Mouse (Mus musculus): ENCODE measurements at regions not wholly inside any gene's neighbourhood (a gene's known extent, or its start where the extent isn't known, plus 50 kb on each side); places are given as distances from the start of the nearest gene placed in this dataset.
A peak's percentile ranks its signal among the peaks of the same experiment; 100 is the strongest.

DNA sequence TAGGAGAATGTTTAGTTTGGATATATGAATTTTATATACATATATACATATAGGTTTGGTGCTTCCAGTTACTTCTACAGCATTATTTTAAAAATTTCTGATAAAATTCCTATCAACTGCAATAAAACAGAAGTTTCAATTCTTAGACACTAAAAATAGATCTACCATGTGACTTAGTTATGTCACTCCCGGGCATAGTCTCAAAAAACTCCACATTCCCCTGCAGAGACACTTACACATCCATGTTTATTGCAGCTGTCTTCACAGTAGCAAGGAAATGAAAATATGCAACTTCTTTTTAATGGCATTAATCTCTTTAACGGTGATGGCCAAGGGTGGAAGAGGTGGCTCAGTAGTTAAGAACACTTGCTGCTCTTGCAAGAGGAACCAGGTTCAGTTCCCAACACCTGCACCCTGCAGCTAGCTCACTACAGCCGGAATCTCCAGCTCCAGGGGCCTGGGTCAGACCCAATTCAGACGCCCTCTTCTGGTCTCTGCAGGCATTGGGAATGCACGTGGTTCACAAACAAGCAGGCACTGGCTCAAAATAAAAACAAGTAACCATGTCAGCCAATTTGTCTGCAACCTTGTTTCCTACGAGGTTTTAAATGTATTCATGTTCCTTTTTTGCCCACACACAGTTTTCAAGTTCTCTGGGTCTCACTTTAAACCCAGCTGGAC lies 204.4 kb downstream of the Adra2a start:
- no peak for DNase-seq (ENCODE audit: low spot score in 2 of 2)

DNA sequence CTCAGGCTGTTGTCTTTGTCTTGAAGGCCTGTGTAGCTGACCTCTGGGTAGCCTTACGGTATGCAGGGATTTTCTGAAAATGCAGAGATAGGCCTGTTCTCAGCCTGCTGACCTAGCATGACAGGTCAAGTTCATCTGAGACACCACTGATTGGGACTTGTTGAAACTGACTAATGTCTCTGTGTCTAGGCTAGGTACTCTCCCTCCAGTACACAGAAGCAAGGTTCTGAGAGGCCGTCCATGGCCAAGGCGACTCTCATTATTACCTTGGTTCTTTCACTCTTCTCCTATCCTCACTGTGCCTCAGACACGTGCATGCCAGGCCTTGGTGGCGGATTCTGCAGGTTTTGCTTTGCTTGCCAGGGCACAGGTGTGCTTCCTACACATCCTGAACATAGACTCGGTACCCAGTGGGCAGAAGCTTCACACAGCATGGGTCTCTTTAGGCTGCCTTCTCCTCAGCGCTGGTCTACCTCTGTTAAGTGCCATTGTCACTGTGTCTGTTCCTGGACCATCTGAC lies 208.3 kb downstream of the Adra2a start:
- DNase-seq (ENCODE audit: low spot score in 2 of 2): no peak

DNA sequence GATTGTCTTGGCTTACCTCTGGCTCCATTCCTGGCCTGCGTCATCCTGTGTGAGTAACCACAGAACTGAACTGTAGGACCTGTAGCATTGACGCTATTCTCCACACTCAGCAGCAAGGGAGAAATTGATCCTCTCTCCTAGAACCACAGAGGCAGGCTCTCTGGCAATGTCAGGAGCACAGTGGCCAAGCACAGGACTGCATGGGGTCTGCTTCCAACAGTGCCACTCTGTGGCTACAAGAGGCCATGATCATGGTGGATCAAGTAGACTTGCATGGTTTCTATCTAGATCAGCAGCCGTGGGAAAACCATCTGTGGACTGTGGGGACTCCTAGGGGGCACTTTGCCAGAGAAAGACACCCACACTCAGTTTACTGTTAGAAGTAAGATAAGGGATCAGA lies 213.9 kb downstream of the Adra2a start:
- no peak for DNase-seq (ENCODE audit: low spot score in 2 of 2)

DNA sequence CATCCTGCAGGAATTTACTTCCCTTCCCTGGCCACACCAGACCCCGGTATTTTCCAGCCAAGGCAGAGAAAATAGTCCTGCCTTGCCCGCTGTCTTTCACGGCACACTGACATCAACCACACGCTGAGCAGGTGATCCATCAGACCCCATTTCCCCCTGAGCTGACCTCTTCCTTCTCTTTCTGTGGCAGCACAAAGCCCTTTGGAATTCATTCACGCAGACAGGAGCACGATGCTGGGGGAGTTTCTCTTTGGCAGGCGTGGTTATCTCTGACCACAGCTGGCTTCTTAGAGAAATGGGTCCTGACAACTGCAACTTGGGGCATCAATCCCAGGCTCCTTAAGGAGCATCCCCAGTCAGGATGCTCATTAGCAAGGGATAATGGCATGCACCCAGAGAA lies 215.2 kb downstream of the Adra2a start:
- no peak for DNase-seq (ENCODE audit: low spot score in 2 of 2)

DNA sequence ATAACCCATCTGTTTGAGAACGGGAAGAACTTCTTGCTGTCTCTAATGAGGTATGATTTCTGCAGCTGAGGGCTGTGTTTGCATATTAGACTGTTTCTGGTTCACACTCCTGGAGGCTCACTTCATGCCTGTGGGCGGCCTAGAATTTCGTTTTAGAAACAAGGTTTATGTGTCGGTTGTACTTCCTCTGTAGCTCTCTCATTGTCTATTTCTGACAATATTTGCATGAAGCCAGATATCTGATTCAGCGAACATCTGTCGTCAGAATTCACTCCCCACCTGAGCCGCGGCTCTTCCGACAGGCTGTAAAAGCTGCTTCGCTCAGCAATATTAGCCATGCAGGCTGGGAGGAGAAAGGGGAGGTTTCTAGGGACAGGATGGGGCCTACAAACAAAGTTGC lies 233.4 kb downstream of the Adra2a start:
- DNase-seq (ENCODE audit: low spot score in 2 of 2): no peak

DNA sequence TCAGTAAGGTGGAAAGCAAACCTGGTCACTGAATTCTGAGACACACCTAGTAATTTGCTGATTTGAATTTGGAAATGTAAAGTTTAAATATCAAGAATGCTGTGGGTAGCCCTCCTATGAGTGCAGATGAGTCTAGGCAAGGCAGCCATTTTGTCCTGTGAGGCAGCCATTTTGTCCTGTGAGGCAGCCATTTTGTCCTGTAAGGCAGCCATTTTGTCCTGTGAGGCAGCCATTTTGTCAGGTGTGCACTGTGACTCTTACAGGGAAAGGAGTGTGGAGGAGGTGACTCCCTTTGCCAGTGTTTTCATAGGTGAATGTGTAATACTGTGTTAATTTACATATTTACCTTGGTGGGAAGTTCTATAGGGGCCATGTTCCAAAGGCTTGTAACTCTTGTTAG lies 241.5 kb downstream of the Adra2a start:
- no peak for DNase-seq (ENCODE audit: low spot score in 2 of 2)

DNA sequence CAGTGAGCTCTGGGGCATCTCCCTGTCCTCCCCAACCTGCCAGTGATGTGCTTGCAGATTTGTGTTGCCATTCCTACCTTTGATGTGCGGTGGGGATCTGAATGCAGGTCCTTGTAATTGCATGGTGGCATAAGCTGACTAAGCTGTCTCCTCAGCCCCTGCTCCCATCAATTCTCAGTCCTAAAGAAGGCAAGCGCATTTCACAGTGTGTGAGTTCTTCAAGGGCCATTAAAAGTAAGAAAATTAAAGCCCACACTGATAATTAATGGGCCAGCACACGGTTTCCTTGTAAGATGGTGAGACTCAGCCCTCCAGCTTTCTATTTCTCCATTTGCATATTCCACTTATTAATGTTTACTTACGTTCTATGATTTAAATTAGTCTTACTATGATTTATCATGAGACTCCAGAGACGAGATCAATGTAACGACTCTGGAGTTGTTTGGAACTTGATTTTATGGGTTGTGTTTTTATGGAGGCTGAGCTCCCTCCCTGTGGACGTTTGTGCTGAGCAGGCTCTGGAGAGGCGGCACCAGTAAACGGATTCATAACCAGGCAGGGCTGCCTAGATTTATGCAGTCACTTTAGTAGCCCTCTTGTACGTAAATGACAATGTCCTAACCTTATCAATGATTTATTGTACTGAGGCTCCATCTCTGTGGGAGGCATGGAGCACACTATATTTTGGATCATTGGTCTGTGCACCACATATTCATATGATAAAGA lies 253.9 kb downstream of the Adra2a start:
- no peak for DNase-seq (ENCODE audit: low spot score in 2 of 2)

DNA sequence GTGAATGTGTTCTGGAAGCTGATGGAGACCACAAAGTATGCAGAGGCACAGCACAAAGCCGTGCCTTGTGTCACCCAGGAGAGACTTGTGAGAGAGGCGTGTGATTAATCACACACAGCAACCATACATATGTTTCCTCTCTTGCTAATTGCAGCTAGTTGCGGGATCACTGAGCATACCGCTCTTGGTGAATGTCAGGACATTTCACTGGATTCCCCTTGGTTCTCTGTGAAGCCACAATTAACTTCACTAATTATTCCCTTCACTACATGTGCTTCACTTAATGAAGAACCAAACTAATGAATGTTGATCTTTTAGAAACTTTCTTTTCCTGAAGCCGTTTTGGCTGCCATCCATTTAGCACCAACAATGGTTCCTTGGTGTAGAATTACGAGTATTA lies 267.3 kb downstream of the Adra2a start:
- DNase-seq (ENCODE audit: low spot score in 2 of 2): no peak

DNA sequence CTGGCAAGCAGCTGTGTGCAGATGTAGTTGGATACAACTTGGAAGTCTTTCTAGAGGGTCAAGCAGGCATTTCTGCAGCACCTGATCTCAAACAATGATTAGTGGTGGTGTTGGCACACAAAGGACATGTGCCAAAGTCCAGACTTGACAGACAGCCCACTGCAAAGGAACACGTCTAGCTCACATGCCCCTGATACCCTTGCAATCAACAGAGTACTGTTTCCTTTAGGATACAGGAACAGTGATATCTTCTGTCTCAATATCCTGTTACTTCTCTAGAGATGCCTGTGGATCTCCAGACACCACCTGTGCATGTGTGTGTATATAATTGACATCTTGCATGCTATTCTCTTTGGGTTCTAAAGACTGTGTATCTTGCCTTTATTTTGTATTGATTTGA lies 267.8 kb downstream of the Adra2a start:
- DNase-seq (ENCODE audit: low spot score in 2 of 2): no peak

DNA sequence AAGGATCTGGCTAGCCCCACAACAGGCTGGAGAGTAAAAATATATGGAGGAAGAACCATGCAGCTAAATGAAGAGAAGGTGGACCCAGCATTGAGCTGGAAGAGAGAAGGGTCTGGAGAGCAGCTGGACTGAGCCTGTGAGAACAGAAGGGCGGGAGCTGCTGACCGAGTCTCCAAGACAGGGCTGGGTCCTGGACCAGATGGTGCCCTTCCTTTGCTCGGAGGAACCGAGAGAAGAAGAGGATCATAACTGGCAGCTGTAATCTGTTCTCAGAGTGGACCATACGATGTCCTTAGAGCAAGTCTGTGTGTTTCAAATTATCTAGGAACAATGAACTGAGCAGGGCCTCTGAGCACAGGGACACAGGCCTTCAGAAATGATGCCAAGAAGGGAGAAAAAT lies 279.3 kb downstream of the Adra2a start:
- DNase-seq (ENCODE audit: low spot score in 2 of 2): no peak

DNA sequence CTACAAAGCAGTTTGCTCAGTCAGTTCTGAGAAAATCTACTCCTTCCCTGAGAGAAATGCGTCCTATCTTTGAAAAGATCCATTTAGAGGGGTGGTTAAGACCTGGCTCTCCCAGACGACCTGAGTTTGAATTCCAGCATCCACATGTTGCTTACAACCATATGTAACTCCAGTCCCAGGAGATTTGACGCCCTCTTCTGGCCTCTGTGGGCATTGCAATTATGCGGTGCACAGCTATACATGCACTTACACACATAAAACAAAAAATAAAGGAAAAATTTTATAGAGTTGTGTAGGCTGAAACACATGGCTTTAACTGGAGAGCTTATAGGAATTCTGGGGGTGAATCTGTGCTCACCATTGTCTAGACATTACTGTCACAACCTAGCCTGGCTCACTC lies 281.0 kb downstream of the Adra2a start:
- DNase-seq (ENCODE audit: low spot score in 2 of 2): peak in 1 of 2 experiments; percentile 13

DNA sequence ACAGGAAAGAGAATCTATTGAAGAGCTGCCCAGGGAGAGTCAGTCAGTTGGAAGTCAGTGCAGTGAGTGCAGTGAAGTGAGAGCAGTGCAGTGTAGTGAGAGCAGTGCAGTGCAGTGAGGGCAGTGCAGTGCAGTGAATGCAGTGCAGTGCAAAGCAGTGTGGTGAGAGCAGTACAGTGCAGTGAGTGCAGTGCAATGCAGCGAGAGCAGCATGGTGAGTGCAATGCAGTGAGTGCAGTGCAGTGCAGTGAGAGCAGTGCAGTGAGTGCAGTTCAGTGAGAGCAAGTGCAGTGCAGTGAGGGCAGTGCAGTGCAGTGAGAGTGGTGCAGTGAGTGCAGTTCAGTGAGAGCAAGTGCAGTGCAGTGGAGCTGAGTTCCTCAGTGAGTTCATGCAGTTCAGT lies 288.2 kb downstream of the Adra2a start:
- no peak for DNase-seq (ENCODE audit: low spot score in 2 of 2)

DNA sequence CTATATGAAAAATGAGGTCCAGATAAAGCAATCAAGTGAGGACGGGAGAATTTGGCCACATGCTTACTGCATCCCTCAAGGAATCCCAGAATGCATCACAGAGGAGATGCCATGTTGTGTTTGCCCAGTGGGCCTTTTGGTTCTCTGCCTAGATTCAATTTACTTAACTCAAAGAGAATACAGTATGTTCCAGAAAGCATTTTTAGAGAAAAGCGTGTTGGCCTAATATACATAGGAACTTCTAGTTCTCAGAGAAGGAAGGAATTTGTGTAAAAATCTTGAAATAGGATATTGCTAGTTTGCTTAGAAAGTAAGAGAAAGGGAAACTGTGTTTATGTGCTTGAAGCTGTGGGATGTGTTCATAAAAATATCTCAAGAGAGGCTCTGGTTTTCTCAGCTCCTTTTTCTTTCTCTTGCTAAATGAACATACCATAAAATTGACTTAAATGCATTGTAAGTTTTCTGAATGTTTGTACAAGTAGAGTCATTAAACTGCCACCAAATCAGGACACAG lies 296.9 kb downstream of the Adra2a start:
- no peak for DNase-seq (ENCODE audit: low spot score in 2 of 2)

DNA sequence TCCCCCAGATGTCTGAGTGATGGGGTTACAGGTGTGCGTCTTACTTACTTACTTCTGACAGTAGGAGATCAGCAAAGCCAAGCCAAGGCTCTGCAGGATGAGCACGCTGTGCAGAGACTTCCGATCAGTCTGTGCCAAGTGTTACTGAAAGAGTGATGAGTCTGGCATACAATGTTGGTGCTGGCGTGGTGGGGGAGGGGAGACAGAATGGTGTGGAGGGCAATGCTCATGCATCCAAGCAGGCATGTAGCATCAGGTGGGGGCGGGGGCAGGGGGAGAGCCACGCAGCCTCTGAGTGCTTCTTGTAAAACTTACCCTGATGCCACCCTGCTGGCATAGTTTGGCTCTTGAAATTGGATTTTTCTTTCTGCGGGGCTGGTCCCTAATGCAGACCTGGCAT lies 315.8 kb downstream of the Adra2a start:
- no peak for DNase-seq (ENCODE audit: low spot score in 2 of 2)

DNA sequence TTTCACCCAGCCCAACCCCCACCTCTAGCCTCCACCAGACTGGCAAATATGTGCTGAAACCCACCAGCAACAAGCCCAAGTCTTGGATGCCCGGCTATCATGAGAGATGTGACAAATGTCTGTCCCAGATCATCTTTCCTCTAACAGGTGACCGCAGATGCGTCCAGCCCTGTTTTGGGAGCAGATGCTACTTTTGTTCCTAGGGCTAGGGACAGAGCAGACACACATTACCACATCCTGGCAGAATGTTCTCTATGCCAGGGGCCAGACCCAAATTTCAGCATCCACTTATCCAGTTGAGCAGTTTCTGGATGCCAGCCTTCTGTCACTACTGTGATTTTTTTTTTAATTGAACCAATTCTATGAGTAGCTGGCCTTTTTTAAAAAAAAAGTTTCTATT lies 316.7 kb downstream of the Adra2a start:
- DNase-seq (ENCODE audit: low spot score in 2 of 2): no peak

DNA sequence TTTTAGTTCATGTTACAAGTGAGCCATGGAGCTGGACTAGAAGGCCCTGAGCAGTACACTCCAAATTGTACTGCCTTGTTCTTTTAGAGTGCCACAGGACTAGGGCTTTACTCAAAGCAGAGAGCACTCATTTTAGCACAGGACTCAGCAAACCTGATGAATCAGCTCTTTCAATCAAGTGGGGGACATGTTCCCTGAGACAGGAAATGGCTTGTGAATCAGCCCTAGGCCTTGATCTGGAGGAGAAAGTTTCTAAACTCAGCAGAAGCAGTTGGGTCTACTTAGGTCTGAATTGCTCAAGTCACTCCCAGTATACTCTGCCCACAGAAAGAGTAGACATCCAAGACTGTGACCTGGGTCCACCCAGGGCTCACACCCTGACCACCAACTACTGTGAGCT lies 341.1 kb downstream of the Adra2a start:
- DNase-seq (ENCODE audit: low spot score in 2 of 2): no peak

DNA sequence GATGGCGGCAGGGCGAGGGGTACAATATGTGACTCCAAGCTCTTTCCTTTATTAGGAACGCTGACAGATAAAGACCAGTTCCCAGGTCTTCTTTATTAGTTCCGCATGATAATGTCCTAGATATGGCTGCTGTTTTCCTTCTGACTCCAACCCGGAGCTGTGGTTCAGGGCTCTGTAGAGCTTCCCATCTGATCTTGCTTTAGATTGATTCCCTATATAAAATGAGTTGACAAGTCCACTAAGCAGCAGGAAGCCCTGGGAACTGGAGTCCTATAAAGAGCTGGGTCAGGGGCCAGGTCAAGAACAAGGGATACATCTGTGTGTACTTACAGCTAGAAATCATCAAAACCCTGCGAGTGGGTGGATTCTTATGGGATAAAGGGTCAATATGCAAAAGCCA lies 347.5 kb downstream of the Adra2a start:
- DNase-seq (ENCODE audit: low spot score in 2 of 2): no peak

DNA sequence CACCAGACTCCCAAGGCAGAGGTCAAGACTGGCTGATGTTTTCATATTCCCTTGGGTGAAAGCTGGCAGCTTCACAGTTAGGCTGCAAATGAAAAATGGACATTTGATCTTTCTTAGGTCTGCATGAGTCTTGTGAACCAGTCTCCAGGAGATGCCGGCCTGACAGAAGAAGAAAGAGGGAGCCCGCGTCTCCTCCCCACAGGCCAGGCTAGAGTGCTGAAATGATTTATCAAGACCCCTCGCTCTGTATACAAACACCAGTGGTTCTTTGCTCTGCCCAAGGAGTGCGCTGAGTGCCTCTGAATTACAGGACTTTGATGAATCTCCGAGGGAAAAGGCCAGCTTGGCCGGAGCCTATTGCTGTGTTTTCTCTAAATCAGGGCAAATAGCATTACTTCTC lies 355.7 kb downstream of the Adra2a start:
- no peak for DNase-seq (ENCODE audit: low spot score in 2 of 2)

DNA sequence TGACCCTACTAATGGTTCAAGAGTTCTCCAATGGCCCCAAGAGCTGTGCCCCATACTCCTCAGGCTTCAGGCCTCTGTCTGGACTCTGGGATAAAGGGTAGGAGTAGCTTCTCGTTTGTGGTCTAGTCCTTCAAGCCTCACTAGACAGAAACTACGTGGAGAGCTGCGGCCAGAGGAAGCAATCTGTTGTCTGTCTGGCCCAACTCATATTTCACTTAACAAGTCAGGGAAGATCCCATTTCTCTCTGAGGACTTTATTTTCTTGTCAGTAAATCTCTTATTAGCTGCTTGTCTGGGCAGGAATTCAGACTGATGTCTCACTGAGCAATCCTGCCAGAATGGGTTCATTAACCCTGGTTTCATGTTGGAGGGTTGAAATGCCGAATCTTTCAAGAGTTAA lies 364.0 kb downstream of the Adra2a start:
- DNase-seq (ENCODE audit: low spot score in 2 of 2): no peak

DNA sequence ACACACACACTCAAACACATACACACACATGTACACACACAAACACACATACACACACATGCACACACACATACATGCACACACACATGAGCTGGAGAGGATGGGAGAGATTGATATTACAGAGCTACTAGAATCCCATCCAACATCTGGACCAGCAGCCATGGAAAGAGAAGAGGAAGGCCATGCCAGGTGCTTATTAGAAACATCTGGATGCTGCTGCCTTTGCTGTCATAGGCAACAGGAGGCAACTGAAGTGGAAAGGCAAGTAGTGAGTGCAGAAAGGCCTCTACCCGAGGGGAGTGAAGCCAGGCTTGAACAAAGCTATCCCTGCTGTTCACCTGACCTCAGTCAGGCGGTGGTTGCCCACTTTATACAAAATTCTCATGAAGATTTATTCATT lies 385.1 kb downstream of the Adra2a start:
- no peak for DNase-seq (ENCODE audit: low spot score in 2 of 2)

DNA sequence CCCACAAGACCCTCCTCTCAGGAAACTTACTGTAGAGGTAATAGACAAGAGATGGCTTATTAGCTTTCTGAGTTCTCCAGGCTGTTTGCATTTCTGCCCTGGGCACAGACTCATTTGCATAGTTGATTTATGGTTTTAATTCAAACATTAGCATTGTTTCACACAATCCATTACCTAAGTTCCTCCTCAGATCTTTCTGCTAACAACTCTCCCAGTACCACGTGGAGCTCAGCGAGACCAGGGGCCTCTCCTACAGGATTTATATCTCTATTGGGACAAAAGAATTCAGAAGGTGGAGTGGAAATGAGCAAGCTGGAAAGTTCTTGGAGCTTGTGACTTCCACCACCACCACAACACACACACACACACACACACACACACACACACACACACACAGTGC lies 396.8 kb downstream of the Adra2a start:
- DNase-seq (ENCODE audit: low spot score in 2 of 2): no peak

DNA sequence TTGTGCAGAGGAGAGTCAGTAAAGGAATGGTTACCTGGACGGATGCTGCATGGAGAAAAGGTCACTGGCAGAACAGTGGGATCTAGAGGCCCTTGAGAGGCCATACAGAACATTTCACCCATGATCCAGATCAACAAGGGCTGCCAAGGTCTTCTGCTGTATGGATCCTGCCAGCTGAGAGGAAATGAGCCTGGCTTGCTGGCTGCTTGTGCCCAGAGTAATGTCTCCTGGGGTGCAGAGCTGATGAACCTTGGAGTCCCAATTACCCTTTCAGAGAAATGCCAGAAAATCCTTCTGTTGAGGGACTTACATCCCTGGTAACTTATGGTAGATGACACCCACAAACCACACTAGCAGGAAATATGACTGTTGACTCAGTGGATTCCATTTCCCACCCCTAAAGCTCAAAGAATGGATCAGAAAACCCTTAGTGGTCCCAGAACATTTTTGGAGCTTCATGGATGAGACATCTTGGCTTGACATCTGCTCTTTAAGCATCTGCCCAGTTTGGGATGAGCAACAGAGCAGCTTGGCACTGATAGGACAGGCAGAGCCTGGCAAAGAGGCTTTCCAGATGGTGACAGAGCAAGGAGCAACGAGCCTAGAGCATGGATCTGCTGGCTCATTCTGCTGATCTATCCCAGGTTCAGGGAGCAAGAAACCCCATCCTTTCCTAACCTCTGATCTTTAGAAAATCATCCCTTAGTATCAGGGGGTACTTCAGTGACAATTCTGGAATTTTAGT lies 416.6 kb downstream of the Adra2a start:
- no peak for DNase-seq (ENCODE audit: low spot score in 2 of 2)

DNA sequence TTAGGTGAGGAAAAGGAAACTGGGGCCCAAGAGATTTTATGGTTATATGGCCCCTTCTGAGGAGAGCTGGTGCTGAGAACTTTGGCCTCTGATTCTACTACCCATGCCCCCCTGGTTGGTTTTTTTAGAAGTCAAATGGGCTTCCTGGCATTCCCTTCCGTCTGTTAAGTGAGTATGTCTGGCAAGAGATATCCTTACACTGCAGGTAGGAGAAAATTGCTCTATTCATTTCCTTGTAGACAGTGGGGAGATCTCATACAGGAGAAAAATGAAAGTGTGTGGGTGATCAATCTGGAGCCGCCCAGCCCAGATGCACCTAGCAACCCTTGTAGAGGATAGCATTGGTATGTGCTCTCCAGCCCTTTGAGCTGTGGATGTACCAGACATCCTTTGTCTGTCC lies 418.5 kb downstream of the Adra2a start:
- DNase-seq (ENCODE audit: low spot score in 2 of 2): no peak

All from spleen, postnatal 10 days (tissue).